Mouse (Mus musculus): ENCODE data around the gene Rpl24.
"Not testable (repeated sequence)": the region's sequence is repeated elsewhere in the genome, so short reads cannot be mapped to it uniquely, and the experiment has no call there.

The Rpl24 gene

DNA sequence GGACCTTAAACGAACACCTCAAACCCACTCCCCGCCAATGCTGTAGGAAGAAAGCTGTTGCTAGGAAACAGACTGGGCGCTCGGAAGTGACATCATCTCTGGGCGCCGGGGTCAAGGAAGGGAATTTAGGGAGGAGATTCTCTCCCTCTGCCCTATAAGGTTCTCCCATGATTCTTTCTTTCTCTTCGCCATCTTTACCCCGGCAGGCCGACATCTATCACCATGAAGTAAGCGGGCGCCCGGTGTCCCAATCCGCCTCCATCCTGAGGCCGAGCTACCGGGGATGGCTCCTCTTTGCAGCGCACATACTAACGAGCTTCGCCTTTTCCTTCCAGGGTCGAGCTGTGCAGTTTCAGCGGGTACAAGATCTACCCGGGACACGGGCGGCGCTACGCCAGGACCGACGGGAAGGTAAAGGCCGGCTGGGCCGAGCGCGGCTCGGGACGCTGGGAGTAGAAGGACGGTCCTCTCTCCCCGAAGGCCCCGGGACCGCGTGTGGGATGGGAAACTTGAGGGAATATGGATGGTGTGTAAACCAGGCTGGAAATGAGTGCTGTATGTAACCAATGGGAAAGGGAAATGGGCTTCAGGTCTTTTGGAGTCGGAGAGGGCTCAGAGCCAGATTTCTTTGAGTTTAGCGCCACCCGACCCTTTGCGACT, at the start of gene Rpl24:
Rpl24 (plus strand) TSS at position 64 of the 660 bp plus-strand sequence.
- peak; percentile 96 for DNase-seq

DNA sequence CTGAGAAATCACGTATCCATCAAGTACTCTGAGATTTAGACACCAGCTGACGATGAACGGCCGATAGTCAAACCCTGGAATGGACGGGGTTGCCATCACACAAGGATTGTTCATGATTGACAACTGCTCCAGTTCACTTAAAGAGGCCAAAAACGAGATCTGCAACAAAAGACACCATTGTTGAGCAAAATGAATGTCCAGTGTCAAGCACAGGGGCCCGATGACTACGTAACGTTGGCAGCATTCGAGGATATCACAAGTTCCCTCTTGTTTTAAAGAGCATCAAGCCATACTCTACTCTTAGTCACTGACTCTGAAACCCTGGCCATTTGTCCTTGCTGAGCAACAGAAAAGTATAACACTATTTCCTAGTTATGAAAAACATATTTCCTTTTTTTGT, 44.0 kb upstream of the Rpl24 start:
- no peak for DNase-seq

DNA sequence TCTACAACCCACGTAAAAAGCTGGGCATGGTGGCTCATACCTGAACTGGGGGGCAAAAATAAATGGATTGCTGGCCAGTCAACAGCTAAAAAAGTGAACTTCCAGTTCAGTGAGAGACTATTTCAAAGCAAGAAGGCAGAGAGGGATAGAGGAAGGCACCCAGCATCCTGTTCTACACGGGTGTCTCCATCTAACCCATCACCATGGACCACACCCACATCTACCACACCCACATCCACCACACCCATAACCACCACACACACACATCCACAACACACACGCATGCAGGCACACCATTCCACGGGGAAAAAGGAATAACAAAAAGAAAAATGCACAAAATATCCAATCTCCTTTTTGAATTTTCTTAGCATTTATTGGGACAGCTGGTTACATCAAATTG, 42.1 kb upstream of the Rpl24 start:
- no peak for DNase-seq

DNA sequence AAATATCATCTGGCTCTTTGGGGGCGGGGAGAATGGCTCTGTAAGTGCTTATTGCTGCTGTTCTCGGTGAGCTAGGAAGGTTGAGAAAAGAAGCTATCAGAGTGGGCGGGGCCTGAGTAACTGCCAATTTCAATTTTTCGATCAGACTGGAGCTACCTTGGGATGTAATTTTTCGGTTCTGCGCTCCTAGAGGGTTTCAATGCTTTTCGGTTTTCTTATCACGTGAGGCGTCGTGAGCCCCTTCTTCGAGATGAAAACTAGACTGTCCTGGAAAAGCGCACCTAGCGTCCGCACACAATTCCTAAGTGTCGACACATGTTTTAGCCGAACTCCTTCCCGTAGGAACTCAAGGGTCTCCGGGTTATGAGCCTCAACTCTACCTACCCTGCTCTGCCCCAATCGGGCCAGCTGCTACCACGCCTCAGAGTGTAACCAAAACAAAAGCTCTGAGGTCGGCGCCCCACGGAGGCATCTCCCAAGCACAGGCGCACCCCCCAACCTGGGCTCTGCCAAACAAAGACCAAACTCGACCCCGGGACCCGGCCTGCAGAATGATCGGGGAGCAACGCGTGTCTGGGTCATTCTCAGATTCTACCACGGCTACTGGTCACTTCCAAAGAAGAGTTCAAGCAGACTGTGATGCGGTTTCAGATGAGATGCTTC, 32.3 kb upstream of the Rpl24 start:
- peak; percentile 75 for DNase-seq

DNA sequence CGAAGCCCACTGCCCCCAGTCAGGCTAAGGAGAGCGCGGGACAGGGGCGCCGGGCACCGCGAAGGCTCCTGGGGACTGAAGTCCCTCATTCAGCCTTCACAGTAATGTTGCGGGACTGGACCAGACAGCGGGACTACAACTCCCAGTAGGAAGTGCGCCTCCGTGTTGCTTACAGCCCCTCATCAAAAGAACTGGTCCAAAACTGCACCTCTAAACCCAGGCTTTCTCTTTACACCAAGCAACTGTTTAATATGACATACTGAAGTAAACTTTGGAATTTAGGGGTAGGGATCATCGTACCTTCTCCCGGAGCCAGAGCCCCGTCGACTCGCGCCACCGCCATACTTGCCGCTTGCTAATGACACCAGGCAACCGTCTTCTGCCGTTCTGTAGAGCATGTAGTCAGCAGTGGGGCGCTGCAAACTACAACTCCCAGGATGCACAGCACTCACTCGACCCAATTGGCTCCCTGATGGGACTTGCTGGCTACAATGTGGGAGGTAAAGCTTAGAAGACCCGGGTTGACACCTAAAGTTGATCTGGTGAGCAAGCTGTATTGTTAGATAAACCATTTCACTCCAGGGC, 31.5 kb upstream of the Rpl24 start, which contains the start of gene Cep97:
Cep97 (minus strand) TSS at position 403 of the 585 bp plus-strand sequence.
- DNase-seq: peak; percentile 95

DNA sequence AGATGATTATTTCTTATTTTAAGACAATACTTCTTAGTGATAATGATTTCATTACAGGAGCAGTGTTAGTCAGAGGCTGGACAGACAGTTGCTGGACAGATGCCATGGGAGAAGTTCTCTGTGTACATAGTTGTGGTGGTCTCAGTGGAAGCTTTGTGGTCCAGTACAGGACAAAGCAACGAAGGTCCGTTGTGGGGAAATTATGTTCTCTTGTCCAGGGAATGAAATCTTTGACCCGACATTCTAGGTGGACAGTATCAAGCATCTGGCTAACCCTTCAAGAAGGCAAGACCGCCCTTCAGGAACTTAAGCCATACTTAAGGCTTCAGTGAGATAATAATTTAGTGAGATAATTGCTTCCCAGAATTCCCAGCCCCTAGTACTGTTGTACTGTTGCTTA, 27.3 kb upstream of the Rpl24 start:
- no peak for DNase-seq

DNA sequence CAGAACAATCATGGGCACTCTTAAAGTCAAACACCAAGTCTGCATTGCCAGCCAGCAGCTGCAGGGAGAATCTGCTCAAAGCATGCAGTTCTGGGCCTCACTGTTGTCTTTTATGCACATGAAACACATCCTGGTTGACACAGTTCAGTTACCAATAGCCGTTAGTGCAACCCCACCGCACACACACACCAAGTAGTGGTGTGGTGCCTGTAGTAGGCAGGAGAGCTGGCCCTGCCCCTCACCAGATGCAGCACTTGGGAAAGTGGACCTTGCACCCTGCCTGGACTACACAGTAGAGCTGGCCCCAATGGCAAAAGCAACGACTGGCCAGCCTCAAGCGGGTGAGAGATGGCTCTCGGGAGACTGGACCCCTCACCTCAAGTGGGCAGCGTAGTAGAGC, 26.4 kb upstream of the Rpl24 start:
- DNase-seq: no peak

DNA sequence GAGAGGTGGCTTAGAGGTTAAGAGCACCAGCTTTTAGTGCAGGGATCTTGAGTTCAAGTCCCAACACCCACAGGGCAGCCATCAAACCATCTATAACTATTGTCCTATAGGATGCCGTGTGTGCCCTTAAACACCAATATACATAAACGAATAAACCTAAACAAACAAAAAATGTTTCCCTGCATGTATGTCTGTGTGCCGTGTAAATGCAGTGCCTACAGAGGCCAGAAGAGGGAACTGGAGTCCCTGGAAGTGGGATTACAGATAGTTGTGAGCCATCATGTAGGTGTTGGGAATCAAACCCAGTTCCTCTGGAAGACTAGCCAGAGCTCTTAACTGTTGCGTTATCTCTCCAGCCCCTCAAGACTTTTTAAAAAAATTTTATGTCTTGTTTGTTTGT, 25.3 kb upstream of the Rpl24 start:
- DNase-seq: no peak

DNA sequence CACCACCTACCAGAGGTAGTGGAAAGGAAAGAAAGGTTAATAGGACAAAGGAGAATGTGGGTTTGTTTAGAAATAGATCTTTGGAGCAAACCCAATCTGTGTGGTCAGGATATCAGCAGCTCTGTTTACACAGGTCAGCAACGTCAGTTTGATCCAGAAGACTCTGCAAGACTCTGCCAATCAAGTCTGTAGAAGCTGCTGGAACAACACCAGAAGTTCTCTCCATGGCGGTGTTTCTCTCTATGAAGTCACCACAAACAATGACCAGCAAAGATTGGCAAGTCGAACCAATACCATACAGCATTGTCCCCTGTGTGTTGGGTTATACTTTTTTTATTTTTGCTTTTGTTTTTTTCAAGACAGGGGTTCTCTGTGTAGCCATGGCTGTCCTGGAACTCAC, 18.8 kb upstream of the Rpl24 start:
- no peak for DNase-seq

DNA sequence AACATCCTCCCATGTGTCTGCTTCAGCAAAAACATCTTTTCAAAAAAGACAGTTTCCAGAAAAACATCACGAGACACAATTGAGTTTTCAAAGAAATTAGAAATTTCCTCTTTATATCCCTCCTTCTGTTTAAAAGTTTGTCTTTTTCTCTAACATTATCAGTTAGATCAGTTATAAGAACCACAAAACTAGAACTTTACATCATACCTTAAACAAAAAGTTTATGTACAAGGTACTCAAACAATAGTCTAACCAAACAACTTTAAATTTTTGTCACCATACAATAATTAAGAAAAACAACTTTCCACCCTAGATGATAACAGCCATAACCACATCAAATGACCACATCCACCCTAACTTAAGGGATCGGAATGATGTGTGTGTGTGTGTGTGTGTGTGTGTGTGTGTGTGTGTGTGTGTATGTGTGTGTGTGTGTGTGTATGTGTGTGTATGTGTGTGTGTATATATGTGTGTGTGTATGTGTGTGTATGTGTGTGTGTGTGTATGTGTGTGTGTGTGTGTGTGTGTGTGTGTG, 18.1 kb upstream of the Rpl24 start:
- not testable (repeated sequence) for DNase-seq

DNA sequence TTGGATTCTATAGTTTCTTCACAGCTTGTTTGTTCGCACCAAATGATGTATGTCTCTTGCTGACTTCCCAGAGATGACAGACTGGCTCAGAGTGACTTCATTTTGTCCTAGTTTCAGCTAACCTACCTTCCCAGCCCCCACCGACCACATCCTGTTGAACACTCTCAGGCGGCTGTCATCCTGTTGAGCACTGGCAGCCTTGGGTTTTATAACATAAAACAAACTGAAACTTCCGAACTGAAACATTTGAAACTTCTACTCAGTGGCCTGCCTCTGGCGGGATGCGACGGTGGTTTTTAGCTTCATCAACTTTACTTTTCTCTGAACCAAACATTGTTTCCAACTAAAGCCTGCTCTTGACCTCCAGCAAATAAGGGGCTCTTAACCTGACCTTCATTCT, 17.1 kb upstream of the Rpl24 start:
- DNase-seq: no peak

DNA sequence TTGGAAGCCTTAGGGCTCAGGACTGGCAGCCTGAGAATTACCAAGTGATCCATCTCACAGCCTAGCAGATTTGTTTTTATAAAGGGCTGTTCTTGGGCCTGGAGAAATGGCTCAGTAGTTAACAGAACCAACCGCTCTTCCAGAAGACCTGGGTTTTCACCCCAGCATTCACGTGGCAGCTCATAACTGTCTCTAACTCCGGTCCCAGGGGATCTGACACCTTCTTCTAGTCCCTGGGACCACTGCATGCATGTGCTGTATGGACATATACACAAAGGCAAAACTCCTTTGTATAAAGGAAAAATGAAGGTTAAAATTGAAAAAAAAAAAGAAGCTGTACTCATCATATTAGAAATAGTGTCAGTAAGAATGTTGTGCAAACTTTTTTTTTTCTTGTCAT, 15.6 kb upstream of the Rpl24 start:
- no peak for DNase-seq

DNA sequence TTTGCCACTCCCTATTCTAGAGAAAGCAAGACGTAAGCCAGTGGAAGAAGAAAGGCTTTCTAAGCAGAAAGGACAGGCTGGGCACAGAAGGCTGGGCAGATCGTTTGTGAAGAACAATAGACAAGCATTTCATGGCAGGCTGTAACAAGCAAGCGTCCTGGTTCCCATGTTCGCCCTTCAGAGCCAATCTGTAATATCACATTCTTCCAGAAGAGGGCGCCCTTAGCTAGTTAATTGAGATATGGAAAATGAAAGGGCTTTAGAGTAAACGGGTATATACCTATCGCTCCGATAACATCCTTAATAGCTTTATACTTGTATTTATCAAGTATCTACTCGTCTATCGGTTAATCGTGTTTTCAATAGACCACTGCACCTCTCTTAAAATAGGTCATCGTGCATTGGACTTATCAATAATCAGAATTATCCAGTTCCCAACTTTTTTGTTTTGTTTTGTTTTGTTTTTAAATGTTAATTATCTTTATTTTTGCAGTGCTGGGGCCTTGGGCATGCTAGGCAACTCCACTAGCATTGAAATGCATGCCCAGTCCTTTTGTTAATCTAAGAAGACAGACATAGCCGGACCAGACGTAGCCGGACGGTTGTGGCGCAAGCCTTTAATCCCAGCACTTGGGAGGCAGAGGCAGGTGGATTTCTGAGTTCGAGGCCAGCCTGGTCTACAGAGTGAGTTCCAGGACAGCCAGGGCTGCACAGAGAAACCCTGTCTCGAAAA, 15.0 kb upstream of the Rpl24 start:
- DNase-seq: peak; percentile 88

DNA sequence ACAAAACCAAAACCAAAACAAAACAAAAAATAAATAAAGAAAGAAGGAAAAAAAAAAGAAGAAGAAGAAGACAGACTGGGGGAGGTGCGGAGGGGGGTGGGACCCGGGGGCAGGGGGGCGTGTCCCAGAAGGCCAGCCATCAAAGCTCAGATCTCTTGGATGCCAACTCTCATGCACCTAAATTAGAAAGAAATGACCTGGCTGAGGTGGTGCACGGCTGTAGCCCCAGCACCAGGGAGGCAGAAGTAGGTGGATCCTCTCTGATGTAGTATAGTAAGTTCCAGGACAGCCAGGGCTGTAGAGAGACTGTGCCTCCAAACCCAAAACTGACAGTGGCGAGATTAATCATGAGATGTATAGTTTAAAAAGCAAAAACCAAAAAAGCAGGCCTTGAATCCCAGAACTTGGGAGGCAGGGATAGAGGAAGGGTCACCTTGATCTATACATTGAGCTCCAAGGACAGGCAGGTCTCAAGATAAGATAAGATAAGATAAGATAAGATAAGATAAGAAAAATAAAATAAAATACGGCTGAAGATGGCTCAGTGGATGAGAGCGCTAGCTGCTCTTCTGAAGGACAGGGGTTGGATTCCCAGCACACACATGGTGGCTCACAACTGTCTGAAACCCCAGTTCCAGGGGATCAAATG, 14.3 kb upstream of the Rpl24 start:
- DNase-seq: no peak

DNA sequence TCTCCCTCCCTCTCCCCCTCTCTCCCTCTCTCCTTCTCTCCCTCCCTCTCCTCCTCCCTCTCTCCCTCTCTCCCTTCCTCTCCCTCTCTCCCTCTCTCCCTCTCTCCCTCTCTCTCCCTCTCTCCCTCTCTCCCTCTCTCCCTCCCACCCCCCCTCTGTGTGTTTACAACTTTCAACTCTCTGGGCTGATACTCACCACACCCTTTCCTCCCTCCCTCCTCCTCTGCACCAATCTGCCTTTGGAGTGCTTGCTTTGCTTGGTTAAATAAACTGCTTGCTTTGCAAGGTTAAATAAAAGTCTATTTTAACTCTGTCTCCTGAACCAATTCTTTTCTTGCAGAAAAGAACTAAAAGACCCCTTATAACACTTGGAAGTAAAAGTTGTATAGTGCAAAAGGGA, 13.3 kb upstream of the Rpl24 start:
- no peak for DNase-seq

DNA sequence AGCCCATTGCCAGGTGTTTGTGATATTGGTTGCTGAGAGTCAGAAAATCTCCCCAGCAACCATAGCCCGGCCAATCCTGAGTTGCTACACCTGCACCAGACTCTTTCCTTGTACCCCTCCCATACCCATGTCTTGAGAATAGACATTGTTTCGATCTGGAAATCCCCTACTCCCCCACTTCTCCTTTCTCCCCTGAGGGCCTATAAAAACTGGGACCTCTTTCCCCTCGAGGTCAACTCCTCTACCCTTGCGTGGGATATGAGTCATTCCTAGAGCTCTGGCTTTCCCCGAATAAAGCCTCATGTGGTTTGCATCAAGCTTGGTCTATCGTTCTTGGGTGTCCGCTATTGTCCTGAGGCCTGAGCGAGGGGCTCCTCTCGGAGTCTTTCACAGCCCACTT, 11.9 kb upstream of the Rpl24 start:
- not testable (repeated sequence) for DNase-seq

DNA sequence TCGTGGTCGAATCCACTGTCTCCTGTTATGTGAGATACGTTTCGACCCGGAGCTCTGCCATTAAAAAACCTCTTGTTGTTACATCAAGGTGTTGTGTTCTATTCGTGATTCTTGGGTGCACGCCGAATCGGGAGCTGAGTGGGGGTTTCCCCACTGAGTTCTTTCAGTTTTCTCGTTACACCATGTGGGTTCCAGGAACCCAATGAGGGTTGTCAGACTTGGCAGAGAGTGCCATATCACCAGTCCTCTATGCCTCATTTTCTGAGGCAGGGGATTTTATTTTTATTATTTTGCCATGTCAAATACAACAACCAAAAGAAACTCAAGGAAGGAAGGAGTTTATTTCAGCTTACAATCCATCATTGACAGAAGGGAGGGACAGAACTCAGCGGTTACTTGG, 3.0 kb upstream of the Rpl24 start:
- DNase-seq: not testable (repeated sequence)

DNA sequence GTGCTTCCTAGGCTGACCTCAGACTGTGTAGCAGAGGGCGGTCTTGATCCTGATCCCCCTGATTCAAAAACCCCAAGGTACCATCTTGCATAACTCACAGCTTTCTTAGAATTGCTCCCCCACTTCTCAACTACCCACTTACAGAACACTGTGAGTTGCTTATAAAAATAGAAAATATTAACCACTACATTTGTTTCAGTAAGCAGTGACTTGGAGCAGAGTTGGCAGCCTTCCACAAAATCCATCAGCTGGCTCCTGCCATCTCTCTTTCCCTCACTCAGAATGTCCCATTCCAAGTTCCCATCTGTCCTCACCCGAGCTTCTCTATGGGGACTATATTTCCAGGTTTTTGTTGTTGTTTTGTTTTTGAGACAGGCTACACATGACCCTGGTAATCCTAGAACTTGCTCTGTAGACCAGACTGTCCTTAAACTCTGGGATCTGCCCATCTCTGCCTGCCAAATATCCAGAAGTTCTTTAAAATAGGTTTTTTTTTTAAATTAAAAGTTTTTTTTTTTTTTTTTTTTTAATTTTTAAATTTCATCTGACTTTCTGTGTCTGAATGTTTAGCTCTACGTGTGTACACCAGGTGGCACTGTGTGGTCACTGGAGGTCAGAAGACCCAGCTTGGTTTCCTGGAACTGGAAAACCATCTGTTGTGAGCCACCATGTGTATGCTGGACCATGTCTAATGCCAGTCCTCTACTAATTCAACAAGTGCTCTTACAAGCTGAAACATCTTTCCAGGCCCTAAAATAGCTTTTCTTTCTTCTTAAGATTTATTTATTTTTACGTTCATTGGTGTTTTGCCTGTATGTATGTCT, 1.7 kb upstream of the Rpl24 start:
- no peak for DNase-seq

DNA sequence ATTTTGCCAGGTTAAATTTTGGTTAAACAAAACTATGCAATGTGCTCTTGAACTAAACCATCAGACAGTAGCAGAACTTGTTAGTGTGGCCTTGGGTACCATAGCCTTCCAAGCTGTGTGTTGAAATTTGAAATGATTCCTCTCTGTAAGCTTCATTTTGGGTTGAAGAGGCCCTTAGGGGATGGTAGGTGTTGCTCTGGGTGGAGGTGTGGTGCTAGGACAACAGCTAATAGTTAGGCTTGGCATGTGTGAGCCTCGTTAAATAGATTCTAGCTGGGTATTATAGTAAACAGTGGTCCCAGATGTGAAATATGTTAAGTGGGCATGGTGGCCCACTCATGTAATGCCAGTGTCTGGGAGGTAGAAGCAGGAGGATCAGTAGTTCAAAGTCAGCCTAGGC, 1.1 kb downstream of the Rpl24 start:
- DNase-seq: no peak

DNA sequence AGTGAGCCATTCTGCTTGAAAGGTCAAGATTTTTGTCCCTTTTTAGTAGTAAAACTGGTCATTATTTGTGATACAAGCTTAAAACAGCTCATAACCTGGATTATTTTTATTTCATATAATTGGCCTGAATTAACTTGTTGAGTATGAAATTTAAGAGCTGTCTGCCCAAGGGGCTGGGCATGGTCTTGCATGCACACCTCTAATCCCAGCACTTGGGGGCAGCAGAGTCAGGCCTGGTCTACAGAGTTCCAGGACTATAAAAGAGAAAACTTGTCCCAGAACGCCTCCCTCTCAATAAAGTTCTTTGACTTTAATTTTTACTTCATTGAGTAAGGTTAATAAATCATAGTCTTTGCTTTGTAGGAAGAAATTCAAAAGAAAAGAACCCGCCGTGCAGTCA, 3.1 kb downstream of the Rpl24 start:
- no peak for DNase-seq

DNA sequence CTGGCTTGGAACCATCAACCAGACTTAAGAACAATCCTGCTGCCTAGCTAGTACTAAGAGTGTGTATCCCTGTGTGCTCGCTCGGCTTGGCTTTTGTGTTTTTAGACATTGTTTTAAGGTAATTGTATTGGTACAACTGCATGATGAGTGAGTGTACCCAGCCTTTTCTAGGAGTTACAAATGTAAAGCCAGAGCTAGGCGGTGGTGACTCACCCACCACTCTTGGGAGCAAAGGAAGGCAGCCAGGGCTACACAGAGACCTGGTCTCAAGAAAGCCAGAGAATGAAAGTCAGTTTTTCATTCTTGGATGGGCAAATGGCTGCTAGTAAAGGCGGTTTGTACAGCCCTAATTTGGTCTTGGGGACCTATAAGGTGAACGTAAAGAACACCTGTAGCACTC, 4.3 kb downstream of the Rpl24 start:
- no peak for DNase-seq
